Mouse (Mus musculus) C2C12 (cell line): ENCODE measurements at regions not wholly inside any gene's neighbourhood (a gene's known extent, or its start where the extent isn't known, plus 50 kb on each side); places are given as distances from the start of the nearest gene placed in this dataset.

ENCODE experiments used
- H3K27me3 ChIP-seq: one replicate; pipeline ENCODE4 v1.6.1; 2011; ENCODE audit not compliant: control insufficient read depth, insufficient read depth, insufficient read length
- H3K36me3 ChIP-seq: one replicate; pipeline ENCODE4 v1.6.1; 2011; ENCODE audit not compliant: control insufficient read depth, insufficient read depth
- H3K4me3 ChIP-seq: one replicate; pipeline ENCODE4 v1.5.1; 2011; ENCODE audit warnings: mild to moderate bottlenecking, control low read depth; ENCODE audit not compliant: poor library complexity, insufficient read depth, severe bottlenecking
- H3K79me2 ChIP-seq: one replicate; pipeline ENCODE4 v1.6.1; 2011; ENCODE audit not compliant: control insufficient read depth, insufficient read depth
- H3K79me3 ChIP-seq: one replicate; pipeline ENCODE4 v1.6.1; 2011; ENCODE audit warnings: low read depth, control low read depth
- H3ac ChIP-seq: one replicate; pipeline ENCODE3; 2011; ENCODE audit warnings: low read depth; ENCODE audit not compliant: control insufficient read depth, insufficient read length
- CEBPB ChIP-seq: IDR thresholded peaks from one replicate; pipeline ENCODE4 v1.6.1; 2011; ENCODE audit warnings: low read depth, mild to moderate bottlenecking, control low read depth, moderate library complexity
- CTCF ChIP-seq: IDR thresholded peaks from one replicate; pipeline ENCODE4 v1.5.1; 2011; ENCODE audit not compliant: control insufficient read depth, insufficient read depth, insufficient read length
- FOSL1 ChIP-seq: IDR thresholded peaks from one replicate; pipeline ENCODE4 v1.8.0; 2011; ENCODE audit warnings: mild to moderate bottlenecking, low read length; ENCODE audit not compliant: poor library complexity, insufficient read depth, severe bottlenecking
- MAX ChIP-seq: IDR thresholded peaks from one replicate; pipeline ENCODE4 v1.6.1; 2011; ENCODE audit warnings: mild to moderate bottlenecking, control low read depth
- MYOD1 ChIP-seq: IDR thresholded peaks from one replicate; pipeline ENCODE4 v1.6.1; 2011; ENCODE audit warnings: low read depth; ENCODE audit not compliant: control insufficient read depth, insufficient read length
- MYOG ChIP-seq: IDR thresholded peaks from one replicate; pipeline ENCODE4 v1.6.1; 2011; ENCODE audit not compliant: control insufficient read depth, insufficient read length; ENCODE audit errors: extremely low read depth
- USF1 ChIP-seq: IDR thresholded peaks from one replicate; pipeline ENCODE4 v1.6.1; 2011; ENCODE audit warnings: low read depth, mild to moderate bottlenecking, control low read depth, moderate library complexity

DNA sequence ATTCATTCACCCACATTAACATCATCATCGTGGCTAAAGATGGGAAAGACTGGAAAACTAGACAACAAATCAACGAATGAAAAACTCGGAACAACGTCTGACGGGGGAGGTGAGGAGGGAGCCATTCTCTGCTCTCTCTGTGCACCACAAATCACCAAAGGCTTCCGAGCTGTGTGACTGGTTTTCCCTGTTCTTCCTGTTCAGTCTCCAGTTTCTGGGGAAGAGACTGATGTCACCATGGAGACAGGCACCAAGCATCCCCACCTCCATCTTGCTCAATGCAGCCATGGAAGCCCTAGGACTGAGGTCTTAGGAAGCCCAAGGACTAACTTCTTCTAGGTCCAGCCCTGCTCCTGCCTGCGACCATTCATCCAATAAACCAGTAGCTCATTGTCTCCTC lies 130.1 kb downstream of the Zfp706 start:
- H3ac ChIP-seq = no peak overlapping the region
- TF ChIP-seq MYOD1 (no peak), MAX (no peak), MYOG (no peak), CTCF (no peak), USF1 (no peak)
- H3K36me3 ChIP-seq = no peaks in the 10 kb centered on the region
- H3K79me2 ChIP-seq = no peaks in the 10 kb centered on the region
- H3K4me3 ChIP-seq = no peak overlapping the region
- H3K79me3 ChIP-seq = no peaks in the 10 kb centered on the region
- no peaks in the 10 kb centered on the region for H3K27me3 ChIP-seq

DNA sequence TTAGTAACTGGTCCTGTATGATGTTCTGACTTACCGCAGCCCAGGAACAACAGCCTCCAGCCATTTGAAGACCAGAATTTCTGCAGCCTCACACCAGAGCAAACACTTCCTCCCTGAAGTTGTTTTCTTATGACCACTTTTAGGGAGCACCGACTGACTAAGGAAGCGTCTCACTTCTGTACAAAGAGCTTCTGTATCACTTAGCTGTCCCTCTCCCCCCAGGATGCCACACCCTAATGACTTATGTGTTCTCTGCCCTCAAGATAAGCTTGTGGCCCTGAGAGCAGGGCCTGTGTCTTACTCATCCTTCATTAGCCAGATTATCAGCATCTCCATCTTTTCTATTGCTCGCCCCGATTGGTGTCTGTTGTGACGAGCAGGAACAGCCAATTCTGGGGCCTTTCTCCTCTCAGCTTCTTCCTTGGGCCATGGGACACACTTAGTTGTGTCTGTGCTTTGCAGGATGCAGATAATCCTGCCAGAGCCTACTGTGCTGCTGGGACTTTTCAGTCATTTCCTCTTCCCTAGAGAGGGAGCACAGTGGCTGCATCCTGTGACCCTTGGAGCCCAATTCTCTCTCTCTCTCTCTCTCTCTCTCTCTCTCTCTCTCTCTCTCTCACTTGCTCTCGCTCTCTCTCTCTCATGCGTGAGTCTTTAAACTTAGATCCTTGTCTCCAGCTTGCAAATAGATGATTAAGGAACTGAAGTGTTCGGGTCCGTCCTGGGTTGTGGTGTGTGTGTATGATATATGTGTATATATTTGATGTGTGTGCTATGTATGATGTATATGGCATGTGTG lies 131.4 kb downstream of the Zfp706 start:
- no peaks in the 10 kb centered on the region for H3K79me2 ChIP-seq
- H3K36me3 ChIP-seq = no peaks in the 10 kb centered on the region
- H3K4me3 ChIP-seq = no peak overlapping the region
- peak overlapping the region; percentile 44 for H3ac ChIP-seq
- no peaks in the 10 kb centered on the region for H3K79me3 ChIP-seq
- H3K27me3 ChIP-seq = no peaks in the 10 kb centered on the region
- TF ChIP-seq CTCF (no peak), USF1 (no peak), MYOD1 (peak; percentile 84), MYOG (no peak), MAX (peak; percentile 72), CEBPB (peak; percentile 8), FOSL1 (peak; percentile 88)

DNA sequence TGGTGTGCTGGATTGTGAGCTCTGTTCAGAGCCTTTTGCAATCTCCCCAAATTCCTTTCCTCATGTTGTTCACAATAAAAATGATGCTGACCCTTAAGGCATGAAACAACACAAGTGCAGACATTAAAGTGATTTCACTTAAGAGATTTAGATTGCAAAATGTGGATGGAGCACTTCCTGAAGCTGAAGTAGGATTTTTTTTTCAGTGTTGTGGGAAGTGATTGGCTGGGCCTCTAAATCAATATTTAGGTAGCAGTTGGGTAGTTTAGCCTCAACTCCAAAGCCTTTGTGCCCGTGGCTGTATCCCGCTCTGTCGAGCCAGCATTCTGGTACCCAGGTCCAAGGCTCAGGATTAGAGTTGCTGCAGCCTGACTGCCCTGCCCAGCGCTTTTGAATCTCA lies 133.0 kb downstream of the Zfp706 start:
- TF ChIP-seq CTCF (no peak), MAX (no peak), MYOG (no peak), USF1 (no peak), FOSL1 (no peak), MYOD1 (no peak), CEBPB (no peak)
- Histone ChIP-seq H3K27me3 (no peaks in the 10 kb centered on the region), H3K79me3 (no peaks in the 10 kb centered on the region), H3K36me3 (no peaks in the 10 kb centered on the region), H3K4me3 (no peak overlapping the region), H3K79me2 (no peaks in the 10 kb centered on the region), H3ac (no peak overlapping the region)

DNA sequence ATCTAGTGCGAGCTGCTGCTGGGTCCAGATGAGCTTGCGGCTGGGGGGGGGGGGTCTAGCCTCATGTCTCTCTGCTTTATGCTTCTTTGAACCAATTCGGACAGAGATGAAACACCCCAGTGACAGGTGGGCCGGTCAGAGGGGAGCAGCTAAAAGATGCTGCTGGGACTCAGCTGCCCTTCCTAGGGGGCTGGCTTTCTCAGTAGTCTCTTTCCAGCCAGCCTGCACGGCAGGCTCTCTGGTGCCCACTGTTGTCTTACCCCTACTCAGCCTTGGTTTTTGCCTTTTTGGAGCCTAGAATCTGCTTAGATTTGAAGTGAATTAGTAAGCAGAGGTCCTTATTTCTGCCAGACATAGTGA lies 133.7 kb downstream of the Zfp706 start:
- Histone ChIP-seq H3K27me3 (no peaks in the 10 kb centered on the region), H3K36me3 (no peaks in the 10 kb centered on the region), H3K79me3 (no peaks in the 10 kb centered on the region), H3K4me3 (no peak overlapping the region), H3ac (peak overlapping the region; percentile 21), H3K79me2 (no peaks in the 10 kb centered on the region)
- no peak for TF ChIP-seq CTCF
- no peak for TF ChIP-seq MYOG
- TF ChIP-seq USF1 = no peak
- TF ChIP-seq MAX = no peak
- peak; percentile 10 for TF ChIP-seq MYOD1

DNA sequence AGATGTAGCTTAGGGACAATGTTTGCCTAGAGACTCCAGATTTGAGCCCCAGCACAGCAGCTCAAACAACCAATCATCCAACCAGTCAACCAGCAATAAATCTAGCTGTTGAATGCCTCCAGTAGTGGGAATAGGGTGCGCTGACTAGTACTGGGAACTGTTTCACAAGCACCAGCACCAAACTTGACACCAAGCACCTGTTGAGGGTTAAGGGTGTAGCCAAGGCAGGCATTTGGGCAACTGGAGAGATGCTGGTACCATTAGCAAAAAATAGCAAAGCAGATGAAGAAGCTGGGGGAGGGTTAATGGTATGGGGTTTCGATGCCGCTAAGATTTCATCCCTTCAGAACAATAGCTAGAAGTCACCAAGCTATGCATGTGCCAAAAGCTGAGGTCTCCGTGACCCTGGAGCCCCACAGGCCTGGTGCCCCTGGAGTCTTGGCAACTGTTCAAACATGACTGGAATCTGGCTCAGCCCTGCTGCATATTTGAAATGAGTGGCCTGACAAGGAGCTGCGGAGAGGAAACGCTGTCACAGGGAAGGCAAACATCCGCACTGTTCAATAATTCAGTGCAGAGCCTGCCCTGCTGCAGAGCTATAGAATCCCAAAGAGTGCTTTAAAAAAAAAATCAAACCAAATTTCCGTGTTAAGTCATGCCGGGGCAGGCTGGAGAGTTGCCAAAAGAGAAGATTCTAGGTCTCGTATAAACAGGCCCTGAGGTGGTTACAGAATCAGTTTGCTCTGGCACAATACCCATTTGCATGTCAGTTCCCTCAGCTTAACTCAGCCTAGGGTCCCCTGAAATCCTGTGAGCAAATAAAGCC lies 134.3 kb downstream of the Zfp706 start:
- no peaks in the 10 kb centered on the region for H3K79me3 ChIP-seq

DNA sequence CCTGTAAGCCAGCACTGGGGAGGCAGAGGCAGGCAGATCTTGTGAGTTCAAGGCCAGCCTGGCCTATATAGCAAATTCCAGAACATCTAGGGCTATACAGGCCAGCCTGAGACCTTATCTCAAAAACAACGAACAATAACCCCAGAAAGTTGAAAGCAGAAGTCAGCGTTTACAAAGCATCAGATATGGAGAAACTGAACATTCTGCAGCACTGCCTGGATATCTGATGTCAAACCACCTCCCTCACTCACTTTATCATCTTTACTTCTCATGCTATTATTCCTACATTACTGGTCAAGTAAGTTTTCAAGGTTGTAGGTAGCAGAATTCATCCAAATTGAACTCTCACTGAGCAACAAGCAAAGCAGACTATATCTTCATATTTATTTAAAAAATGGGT lies 135.0 kb downstream of the Zfp706 start:
- TF ChIP-seq MAX = no peak
- TF ChIP-seq MYOG = no peak
- TF ChIP-seq USF1 = no peak
- no peak for TF ChIP-seq MYOD1
- TF ChIP-seq CEBPB = no peak
- no peak for TF ChIP-seq FOSL1
- no peak for TF ChIP-seq CTCF
- no peaks in the 10 kb centered on the region for H3K79me3 ChIP-seq

More for the DNA sequence above, 134.3 kb downstream of the Zfp706 start:
- Histone ChIP-seq H3K79me2 (no peaks in the 10 kb centered on the region), H3K36me3 (no peaks in the 10 kb centered on the region), H3ac (no peak overlapping the region), H3K27me3 (no peaks in the 10 kb centered on the region), H3K4me3 (no peak overlapping the region)
- peak; percentile 86 for TF ChIP-seq CEBPB
- no peak for TF ChIP-seq USF1
- TF ChIP-seq MYOD1 = peak; percentile 97
- peak; percentile 13 for TF ChIP-seq MAX
- no peak for TF ChIP-seq CTCF

More for the DNA sequence above, 135.0 kb downstream of the Zfp706 start:
- H3K4me3 ChIP-seq = no peak overlapping the region
- H3K27me3 ChIP-seq = no peaks in the 10 kb centered on the region
- H3ac ChIP-seq = no peak overlapping the region
- H3K36me3 ChIP-seq = no peaks in the 10 kb centered on the region
- H3K79me2 ChIP-seq = no peaks in the 10 kb centered on the region
